Mouse (Mus musculus): Measurements from ENCODE around the gene Itsn1.

GRCm38 (mm10) chr16:91871188-91871587, 142.1 kb downstream of the Itsn1 start:
- TF ChIP-seq POLR2A (IDR thresholded peaks at IDR 0.05; ENCODE audit: insufficient read depth, low read depth, low read length) (no peak), CTCF (IDR thresholded peaks at IDR 0.05; ENCODE audit: insufficient read depth, low read depth, low read length) (no peak)
